Mouse (Mus musculus): ENCODE results near the gene Glrx5.

DNA sequence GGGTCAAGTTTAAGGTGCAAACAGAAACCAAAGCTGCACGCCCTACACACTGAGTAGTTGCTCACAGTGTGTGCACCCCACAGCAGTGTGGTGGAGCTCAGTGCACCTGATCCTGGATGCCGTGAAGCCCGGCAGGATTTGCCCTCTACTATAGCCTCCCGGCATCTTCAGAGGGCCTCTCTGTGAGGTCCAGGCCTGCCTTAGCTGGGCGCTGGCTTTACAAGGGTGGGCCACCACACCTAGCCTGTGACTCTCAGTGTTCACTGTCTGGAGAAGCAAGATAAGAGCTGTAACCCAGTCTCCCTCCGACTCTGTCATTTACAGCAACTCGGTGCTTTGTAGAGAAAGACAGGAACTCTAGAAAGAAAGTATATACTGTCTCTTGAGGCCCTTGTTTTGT is 6.4 kb downstream of the Glrx5 start:
- TF ChIP-seq CTCF (IDR thresholded peaks at IDR 0.05): no peak
- TF ChIP-seq POLR2A (IDR thresholded peaks at IDR 0.05; ENCODE audit: insufficient read depth, low read depth, low read length): no peak
- no peak for TF ChIP-seq EP300 (IDR thresholded peaks at IDR 0.05; ENCODE audit: insufficient read depth, low read depth, low read length)

Data from heart, adult 2 months (tissue).